Mouse (Mus musculus): ENCODE data around the gene Lum.

GRCm38 (mm10) chr10:97582543-97583231 lies 17.8 kb downstream of the Lum start:
- TF ChIP-seq CTCF (IDR thresholded peaks at IDR 0.05; ENCODE audit: insufficient read depth, low read depth, low read length) (no peak), POLR2A (IDR thresholded peaks at IDR 0.05; ENCODE audit: insufficient read depth, low read depth, low read length) (no peak)

Data from olfactory bulb, adult 2 months (tissue).